Mouse (Mus musculus) hindbrain, postnatal 0 days (tissue): ENCODE measurements at regions not wholly inside any gene's neighbourhood (a gene's known extent, or its start where the extent isn't known, plus 50 kb on each side); places are given as distances from the start of the nearest gene placed in this dataset.

Source experiments
- ATAC-seq: fragments of 200-750 bp; cut with Nextera tagmentation; 2 replicates; pipeline ENCODE4 v1.8.0; 2017; ENCODE audit warnings: mild to moderate bottlenecking, moderate TSS enrichment, moderate library complexity
- DNase-seq: peaks from one replicate; pipeline ENCODE4 v3.0.0-alpha.2; 2015; ENCODE audit warnings: low spot score
- H3K27ac ChIP-seq: fragments of 300-500 bp; sonication (generic); 2 replicates; pipeline ENCODE4 v1.5.1; 2014; ENCODE audit warnings: mild to moderate bottlenecking
- H3K27me3 ChIP-seq: fragments of 300-500 bp; sonication (generic); 2 replicates; pipeline ENCODE4 v1.6.1; 2014; ENCODE audit warnings: low read length, mixed read lengths; ENCODE audit not compliant: insufficient read depth
- H3K36me3 ChIP-seq: fragments of 300-500 bp; sonication (generic); 2 replicates; pipeline ENCODE4 v1.6.1; 2014; ENCODE audit warnings: low read length, mixed read lengths; ENCODE audit not compliant: insufficient read depth
- H3K4me1 ChIP-seq: fragments of 300-500 bp; sonication (generic); 2 replicates; pipeline ENCODE4 v1.6.1; 2014; ENCODE audit warnings: antibody characterized with exemption, low read length, mixed read lengths; ENCODE audit not compliant: insufficient read depth
- H3K4me2 ChIP-seq: fragments of 300-500 bp; sonication (generic); 2 replicates; pipeline ENCODE4 v1.6.1; 2014; ENCODE audit warnings: low read depth, mild to moderate bottlenecking, low read length, moderate library complexity, mixed read lengths
- H3K4me3 ChIP-seq: fragments of 300-500 bp; sonication (generic); 2 replicates; pipeline ENCODE4 v1.5.1; 2014; ENCODE audit warnings: low read length
- H3K9ac ChIP-seq: fragments of 300-500 bp; sonication (generic); replicated peaks from 2 replicates; pipeline ENCODE4 v1.6.1; 2014; ENCODE audit warnings: mild to moderate bottlenecking, low read length, moderate library complexity, mixed read lengths
- H3K9me3 ChIP-seq: fragments of 300-500 bp; sonication (generic); 2 replicates; pipeline ENCODE4 v1.6.1; 2016; ENCODE audit warnings: low read length, mixed read lengths
- CTCF ChIP-seq: IDR thresholded peaks from 2 replicates; pipeline ENCODE4 v1.5.1; 2016; ENCODE audit warnings: antibody characterized with exemption, control low read depth, low read depth
- WGBS: fragments of 180-500 bp; shearing (Covaris S2); extraction: QIAGEN DNeasy Blood & Tissue Kit; methylation state at CpG from one replicate; pipeline ENCODE4 v1.1.7; 2014; 5-methylcytosine and 5-hydroxymethylcytosine counted together

- Histone ChIP-seq H3K27me3 (no peaks in the 10 kb centered on the region), H3K9me3 (no peaks in the 10 kb centered on the region), H3K4me1 (peaks cover 14% of the 10 kb centered on the region), H3K36me3 (no peaks in the 10 kb centered on the region), H3K4me2 (no peak overlapping the region), H3K9ac (no peak overlapping the region), H3K4me3 (no peak overlapping the region), H3K27ac (no peak overlapping the region)
- DNase-seq (no peak), ATAC-seq (no peak)
- TF ChIP-seq CTCF: no peak
- WGBS: 70% methylated on average over 11 of the region's 11 CpGs
These were observed 49.8 kb upstream of the Tle3 start for GRCm38 (mm10) chr9:61322333-61322732.
